Mouse (Mus musculus) G1E (cell line): Measurements from ENCODE around the gene Nuak2.

Source experiments
- CTCF ChIP-seq: IDR thresholded peaks from 2 replicates; pipeline ENCODE4 v1.5.1; 2012; ENCODE audit warnings: low read depth, low read length, inconsistent platforms, mixed read lengths
- GATA1 ChIP-seq: IDR thresholded peaks from 2 replicates; pipeline ENCODE4 v1.6.1; 2012; ENCODE audit warnings: borderline replicate concordance, low read length, inconsistent platforms, mixed read lengths
- POLR2AphosphoS5 ChIP-seq: IDR thresholded peaks from 2 replicates; pipeline ENCODE4 v1.6.1; 2012; ENCODE audit warnings: low read depth, low read length, inconsistent platforms; ENCODE audit not compliant: insufficient replicate concordance

- no peak for TF ChIP-seq POLR2AphosphoS5
- TF ChIP-seq CTCF = no peak
- no peak for TF ChIP-seq GATA1
Observed at GRCm38 (mm10) chr1:132333201-132333600, 17.3 kb downstream of the Nuak2 start.
